Mouse (Mus musculus) ES-Bruce4 (cell line): ENCODE results near the gene Olfr444.

Experiments used
- CTCF ChIP-seq: IDR thresholded peaks from one replicate; pipeline ENCODE4 v1.8.1; 2011; ENCODE audit warnings: low read depth, low read length
- EP300 ChIP-seq: IDR thresholded peaks from 2 replicates; pipeline ENCODE4 v1.6.1; 2011; ENCODE audit warnings: low read depth, low read length; ENCODE audit not compliant: insufficient read depth
- POLR2A ChIP-seq: IDR thresholded peaks from one replicate; pipeline ENCODE4 v1.8.1; 2011; ENCODE audit warnings: low read length; ENCODE audit not compliant: insufficient read depth

DNA sequence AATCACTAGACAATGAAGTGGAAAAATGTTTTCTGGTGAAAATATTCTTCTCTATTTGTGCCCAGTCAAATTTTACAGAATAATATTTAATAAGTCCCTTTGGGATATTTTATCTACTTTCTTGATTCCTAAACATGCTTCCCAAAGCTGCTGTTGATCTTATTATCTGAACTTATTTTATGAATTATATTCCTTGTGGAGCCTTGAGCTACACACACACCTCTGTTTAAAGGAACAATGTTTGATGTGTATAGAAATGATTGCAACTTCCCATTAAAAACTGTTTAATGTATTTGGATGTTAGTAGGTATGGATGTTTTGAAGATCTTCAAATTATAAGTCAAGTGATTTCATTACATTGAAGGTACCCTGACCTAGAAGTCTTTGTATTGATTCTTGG, 40.3 kb upstream of the Olfr444 start, which contains the start of gene Olfr447:
- TF ChIP-seq EP300 (no peak), POLR2A (no peak), CTCF (no peak)
